In genomic region chr2:24648503-24648902, GRCm38 (mm10) we compare ENCODE assay signal across 24 mouse cellular contexts.
A peak's percentile ranks its signal among the peaks of the same experiment; 100 is the strongest.
DNase-seq lines count a peak whose midpoint lies in the region; ATAC-seq and TF ChIP-seq lines count a peak whose summit lies in the region.
"Had no signal": no experiment of that assay in that cellular context is flagged by ENCODE, and none has a peak within 500 bp of the region (broad histone marks: within the 10 kb centered on the region; RNA-seq: fewer than 3 reads in every experiment).

No protein-coding gene starts in this region.

- 73% methylated on average over 6 of the region's 6 CpGs for WGBS in forebrain, embryonic 10.5 days
- WGBS in forebrain, postnatal 0 days: 88% methylated on average over 6 of the region's 6 CpGs
- 50% methylated on average over 6 of the region's 6 CpGs for WGBS in limb, embryonic 11.5 days
- 63% methylated on average over 6 of the region's 6 CpGs for WGBS in limb, embryonic 10.5 days
- 56% methylated on average over 6 of the region's 6 CpGs for WGBS in embryonic facial prominence, embryonic 10.5 days
- WGBS in midbrain, embryonic 10.5 days: 82% methylated on average over 6 of the region's 6 CpGs

- no peak overlapping the region for H3K4me3 ChIP-seq in forebrain, embryonic 10.5 days
- H3K4me3 ChIP-seq in forebrain, postnatal 0 days (ENCODE audit: low read depth, low read length): no peak overlapping the region
- H3K4me3 ChIP-seq in limb, embryonic 11.5 days (ENCODE audit: low read depth, low read length): no peak overlapping the region
- H3K4me3 ChIP-seq in limb, embryonic 10.5 days: no peak overlapping the region
- no peak overlapping the region for H3K4me3 ChIP-seq in embryonic facial prominence, embryonic 10.5 days
- H3K4me3 ChIP-seq in midbrain, embryonic 10.5 days: no peak overlapping the region
- H3K4me3 ChIP-seq: embryonic facial prominence, embryonic 15.5 days; forebrain, embryonic 12.5 days; forebrain, embryonic 15.5 days had no signal

- peak; percentile 19 for DNase-seq in forebrain, embryonic 10.5 days (ENCODE audit: extremely low spot score, low spot score)
- no peak for DNase-seq in forebrain, postnatal 0 days
- peak; percentile 28 for DNase-seq in limb, embryonic 11.5 days (ENCODE audit: low spot score)
- no peak for DNase-seq in limb, embryonic 10.5 days (ENCODE audit: low spot score)
- peak; percentile 40 for DNase-seq in embryonic facial prominence, embryonic 10.5 days (ENCODE audit: low spot score)
- peak; percentile 37 for DNase-seq in mesoderm, embryonic 11.5 days (ENCODE audit: low read depth, low spot score)
- no peak for DNase-seq in midbrain, embryonic 10.5 days (ENCODE audit: low spot score)
- no peak for DNase-seq in kidney, postnatal 25 days
- DNase-seq: adrenal gland, adult 8-10 months; adrenal gland, postnatal 25 days; B cell, adult 2 months; cerebellum, adult 18-20 months; cerebellum, adult 9-10 months; cerebellum, postnatal 14 days; gastrocnemius, postnatal 10 days; gastrocnemius, postnatal 36 days; kidney, adult 11 months; kidney, adult 8-10 months had no signal

- no peaks in the 10 kb centered on the region for H3K27me3 ChIP-seq in forebrain, embryonic 10.5 days (ENCODE audit: poor library complexity, severe bottlenecking)
- H3K27me3 ChIP-seq in forebrain, postnatal 0 days (ENCODE audit: insufficient read depth, low read length): no peaks in the 10 kb centered on the region
- no peaks in the 10 kb centered on the region for H3K27me3 ChIP-seq in limb, embryonic 11.5 days (ENCODE audit: control insufficient read depth, insufficient read depth, low read length)
- no peaks in the 10 kb centered on the region for H3K27me3 ChIP-seq in limb, embryonic 10.5 days (ENCODE audit: low read depth, poor library complexity, severe bottlenecking)
- no peaks in the 10 kb centered on the region for H3K27me3 ChIP-seq in embryonic facial prominence, embryonic 10.5 days (replicated peaks; ENCODE audit: low read depth, poor library complexity, severe bottlenecking)
- H3K27me3 ChIP-seq in midbrain, embryonic 10.5 days (ENCODE audit: low read depth, poor library complexity, severe bottlenecking): no peaks in the 10 kb centered on the region
- H3K27me3 ChIP-seq: embryonic facial prominence, embryonic 15.5 days; forebrain, embryonic 12.5 days; forebrain, embryonic 15.5 days had no signal

- H3K4me1 ChIP-seq in forebrain, embryonic 10.5 days: no peaks in the 10 kb centered on the region
- H3K4me1 ChIP-seq in forebrain, postnatal 0 days (ENCODE audit: insufficient read depth): no peaks in the 10 kb centered on the region
- peaks cover 2% of the 10 kb centered on the region; the same call in 1 of the 2 replicates for H3K4me1 ChIP-seq in limb, embryonic 11.5 days (ENCODE audit: control insufficient read depth, insufficient read depth, low read length)
- peaks cover 12% of the 10 kb centered on the region for H3K4me1 ChIP-seq in limb, embryonic 10.5 days
- H3K4me1 ChIP-seq in embryonic facial prominence, embryonic 10.5 days: 0 out of 2 replicates have a peak, but pooled peaks cover 5% of the 10 kb centered on the region
- H3K4me1 ChIP-seq in midbrain, embryonic 10.5 days: no peaks in the 10 kb centered on the region
- H3K4me1 ChIP-seq: forebrain, embryonic 12.5 days; forebrain, embryonic 15.5 days had no signal

- no peaks in the 10 kb centered on the region for H3K9me3 ChIP-seq in forebrain, embryonic 10.5 days
- no peaks in the 10 kb centered on the region for H3K9me3 ChIP-seq in forebrain, postnatal 0 days (ENCODE audit: low read length)
- no peaks in the 10 kb centered on the region for H3K9me3 ChIP-seq in limb, embryonic 11.5 days (ENCODE audit: control insufficient read depth, low read length)
- no peaks in the 10 kb centered on the region for H3K9me3 ChIP-seq in limb, embryonic 10.5 days (replicated peaks)
- H3K9me3 ChIP-seq in embryonic facial prominence, embryonic 10.5 days: no peaks in the 10 kb centered on the region
- H3K9me3 ChIP-seq in midbrain, embryonic 10.5 days (replicated peaks): no peaks in the 10 kb centered on the region
- H3K9me3 ChIP-seq: embryonic facial prominence, embryonic 15.5 days; forebrain, embryonic 12.5 days; forebrain, embryonic 15.5 days had no signal

- no peak overlapping the region for H3K27ac ChIP-seq in forebrain, embryonic 10.5 days
- no peak overlapping the region for H3K27ac ChIP-seq in forebrain, postnatal 0 days (ENCODE audit: low read depth, low read length)
- H3K27ac ChIP-seq in limb, embryonic 11.5 days (replicated peaks; ENCODE audit: low read depth, low read length): no peak overlapping the region
- H3K27ac ChIP-seq in limb, embryonic 10.5 days: no peak overlapping the region
- no peak overlapping the region for H3K27ac ChIP-seq in embryonic facial prominence, embryonic 10.5 days (replicated peaks)
- no peak overlapping the region for H3K27ac ChIP-seq in midbrain, embryonic 10.5 days (replicated peaks)
- H3K27ac ChIP-seq: embryonic facial prominence, embryonic 15.5 days; forebrain, embryonic 12.5 days; forebrain, embryonic 15.5 days; hindbrain, embryonic 14.5 days had no signal

- no peak overlapping the region for H3K4me2 ChIP-seq in forebrain, postnatal 0 days (ENCODE audit: low read depth)
- H3K4me2 ChIP-seq in limb, embryonic 11.5 days (ENCODE audit: low read depth, severe bottlenecking): no peak overlapping the region
- H3K4me2 ChIP-seq: embryonic facial prominence, embryonic 15.5 days; forebrain, embryonic 12.5 days; forebrain, embryonic 15.5 days; heart, embryonic 11.5 days; hindbrain, embryonic 14.5 days had no signal

- H3K9ac ChIP-seq in forebrain, postnatal 0 days: no peak overlapping the region
- no peak overlapping the region for H3K9ac ChIP-seq in limb, embryonic 11.5 days (ENCODE audit: low read length)
- H3K9ac ChIP-seq: embryonic facial prominence, embryonic 15.5 days; forebrain, embryonic 12.5 days; forebrain, embryonic 15.5 days; hindbrain, embryonic 14.5 days had no signal

- no peak for ATAC-seq in forebrain, postnatal 0 days
- ATAC-seq in limb, embryonic 11.5 days (ENCODE audit: insufficient number of reproducible peaks, low FRiP score, low TSS enrichment, low read depth): no peak
- ATAC-seq: activated CD4-positive, CD25-positive, alpha-beta regulatory T cell, adult 4 months; forebrain, embryonic 15.5 days had no signal

- no peaks in the 10 kb centered on the region for H3K36me3 ChIP-seq in forebrain, embryonic 10.5 days (replicated peaks)
- peaks cover 62% of the 10 kb centered on the region for H3K36me3 ChIP-seq in forebrain, postnatal 0 days (ENCODE audit: insufficient read depth)
- no peaks in the 10 kb centered on the region for H3K36me3 ChIP-seq in limb, embryonic 11.5 days (ENCODE audit: control insufficient read depth, insufficient read depth, low read length)
- H3K36me3 ChIP-seq in limb, embryonic 10.5 days: no peaks in the 10 kb centered on the region
- no peaks in the 10 kb centered on the region for H3K36me3 ChIP-seq in embryonic facial prominence, embryonic 10.5 days (replicated peaks)
- H3K36me3 ChIP-seq in midbrain, embryonic 10.5 days: peaks cover 7% of the 10 kb centered on the region; the same call in 1 of the 2 replicates
- H3K36me3 ChIP-seq: embryonic facial prominence, embryonic 15.5 days had no signal

- TF ChIP-seq CTCF in forebrain, postnatal 0 days (IDR thresholded peaks at IDR 0.05; ENCODE audit: low read depth): no peak

Comparison
In these comparisons a context has a peak if more than half of its experiments do, and no peak if none do; other contexts are left out.
1. DNase-seq: peak in forebrain, embryonic 10.5 days (single experiment), limb, embryonic 11.5 days (single experiment), embryonic facial prominence, embryonic 10.5 days (single experiment) and mesoderm, embryonic 11.5 days (single experiment); none in forebrain, postnatal 0 days (single experiment), limb, embryonic 10.5 days (single experiment), midbrain, embryonic 10.5 days (single experiment) and kidney, postnatal 25 days (0 of 2).